Mouse (Mus musculus) erythroid progenitor cell, adult 5-6 weeks (primary cell): ENCODE measurements around the gene Ccdc89. TPM values are rescaled to one million over a fixed set of nuclear protein-coding genes. Genes with fewer than 3 reads are reported as not detected.

Source experiments
- ATAC-seq: replicated peaks from 2 replicates; pipeline ENCODE4 v1.8.0; 2016; ENCODE audit warnings: moderate number of reproducible peaks, mild to moderate bottlenecking, moderate TSS enrichment, inconsistent platforms; ENCODE audit not compliant: poor library complexity, low FRiP score, severe bottlenecking
- total RNA-seq, 2 experiments: library from RNA; stranded (forward) in 1 of 2; stranded (reverse) in 1 of 2; fragments of 150-400 nt in 1 of 2; fragments of 186-747, 209-891 nt in 1 of 2; gene quantifications; 2 replicates each; pipeline versions ENCODE4 v1.2.3 to v1.2.4; 2015 to 2017; ENCODE audit warnings: low replicate concordance in 2 of 2

Ccdc89 gene
- total RNA-seq (2015; ENCODE audit: low replicate concordance) (not detected in 2 replicates), total RNA-seq (2017; ENCODE audit: low replicate concordance) (not detected in 2 replicates)

DNA sequence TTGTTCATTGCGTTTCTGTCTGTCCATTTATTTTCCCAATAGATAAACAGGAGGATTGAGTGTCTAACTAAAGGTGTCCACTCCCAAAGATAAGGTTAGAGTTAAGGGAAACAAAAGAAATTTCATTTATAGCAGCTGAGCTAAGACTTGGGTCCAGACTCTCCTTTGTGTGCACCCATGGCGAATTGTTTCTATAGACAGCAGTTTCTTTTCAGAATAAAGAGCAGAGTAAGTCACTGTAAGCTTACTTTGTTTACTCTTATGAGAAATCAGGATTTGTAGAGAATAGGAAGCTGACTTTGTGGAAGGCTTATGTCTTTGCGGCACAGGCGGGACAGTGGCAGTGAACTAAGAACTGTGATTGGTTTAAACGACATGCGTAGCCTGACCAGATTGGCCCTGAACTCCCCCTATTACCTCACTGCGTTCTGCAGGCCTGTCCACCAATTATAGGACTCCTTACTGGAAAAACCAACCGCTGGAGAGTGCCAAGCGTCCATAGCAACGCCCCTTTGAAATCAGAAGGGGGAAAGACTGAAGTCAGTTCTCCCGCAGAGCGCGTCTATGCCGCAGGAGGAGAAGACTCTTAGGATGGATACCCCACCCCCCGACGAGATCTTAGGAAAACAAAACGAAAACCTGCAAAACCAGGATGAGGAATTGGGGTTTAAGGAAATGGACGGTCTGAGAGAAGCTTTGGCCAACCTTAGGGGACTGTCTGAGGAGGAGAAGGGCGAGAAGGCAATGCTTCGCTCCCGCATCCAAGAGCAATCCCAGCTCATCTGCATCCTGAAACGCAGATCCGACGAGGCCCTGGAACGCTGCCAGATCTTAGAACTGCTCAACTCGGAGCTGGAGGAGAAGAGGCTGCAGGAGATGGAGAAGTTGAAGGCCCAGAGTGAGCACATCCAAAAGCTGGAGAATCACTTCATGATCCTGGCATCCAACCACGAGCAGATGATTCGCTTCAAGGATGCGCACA is at the start of gene Ccdc89:
Ccdc89 (plus strand) TSS at position 558 of the 982 bp plus-strand sequence.
- no peak for ATAC-seq

GRCm38 (mm10) chr7:90384411-90384810 is 42.0 kb upstream of the Ccdc89 start:
- no peak for ATAC-seq

- no peak for ATAC-seq
Measured at GRCm38 (mm10) chr7:90386885-90387459, 39.4 kb upstream of the Ccdc89 start.

- ATAC-seq: no peak
Measured at GRCm38 (mm10) chr7:90389765-90390164, 36.6 kb upstream of the Ccdc89 start.

DNA sequence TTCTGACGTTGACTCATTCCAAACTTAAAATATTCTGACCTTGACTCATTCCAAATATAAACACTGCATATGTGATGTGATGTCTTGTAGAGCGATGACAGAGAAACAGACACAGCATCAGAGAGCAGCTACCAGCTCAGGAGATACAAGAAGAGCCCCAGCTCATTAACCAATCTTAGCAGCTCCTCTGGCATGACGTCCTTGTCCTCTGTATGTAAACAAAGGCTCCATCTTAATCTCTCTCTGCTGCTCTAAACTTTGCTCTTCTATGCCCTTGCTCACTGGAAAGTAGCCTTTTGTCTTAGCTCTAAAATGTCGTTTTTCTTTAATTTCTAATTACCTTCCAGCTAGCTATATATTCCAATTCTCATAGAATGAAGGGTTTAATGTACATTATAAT is 31.3 kb upstream of the Ccdc89 start:
- no peak for ATAC-seq

- no peak for ATAC-seq
Measured at GRCm38 (mm10) chr7:90395928-90396327, 30.4 kb upstream of the Ccdc89 start.

- no peak for ATAC-seq
Measured at GRCm38 (mm10) chr7:90409934-90410333, 16.4 kb upstream of the Ccdc89 start.

GRCm38 (mm10) chr7:90427006-90427405 is 629 bp downstream of the Ccdc89 start:
- no peak for ATAC-seq

DNA sequence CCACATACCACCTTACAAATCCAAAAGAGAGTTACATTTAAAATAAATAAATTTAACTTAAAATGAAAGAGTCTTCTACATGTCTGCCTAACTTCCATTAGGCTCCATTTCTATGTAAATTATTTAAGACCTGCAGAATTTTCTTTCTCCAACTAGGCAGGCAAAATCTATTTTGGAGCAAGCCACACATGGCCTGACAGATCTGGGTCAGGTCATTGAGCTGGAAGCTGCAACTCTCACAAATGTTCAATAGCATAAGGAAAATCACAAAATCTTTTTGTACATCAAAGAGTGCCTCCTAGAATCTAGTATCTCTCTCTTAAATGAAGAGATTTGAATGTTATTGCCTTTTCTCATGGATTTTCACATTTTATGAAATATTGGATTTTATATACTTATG is 5.8 kb downstream of the Ccdc89 start:
- no peak for ATAC-seq

GRCm38 (mm10) chr7:90440044-90440443 is 13.7 kb downstream of the Ccdc89 start:
- no peak for ATAC-seq

DNA sequence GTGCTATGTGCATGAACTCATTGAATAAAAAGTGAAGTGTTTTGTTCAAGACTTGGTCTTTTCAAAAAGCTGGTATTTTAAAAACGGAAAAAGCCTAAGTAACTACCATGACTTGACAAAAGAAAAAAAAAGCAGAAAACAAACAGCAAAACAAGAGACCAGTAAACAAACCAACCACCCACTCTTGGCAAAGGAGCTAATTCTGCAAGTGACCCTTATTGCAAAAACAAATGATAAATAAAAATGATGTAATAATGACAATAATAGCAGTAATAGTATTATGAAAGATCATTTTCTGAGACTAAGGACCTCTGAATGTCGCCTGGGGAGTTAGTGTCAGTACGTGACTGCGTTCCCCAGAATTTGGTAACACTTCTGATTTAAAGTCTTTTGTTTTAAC is 15.7 kb downstream of the Ccdc89 start:
- peak; percentile 16; the same call in 1 of the 2 replicates for ATAC-seq

DNA sequence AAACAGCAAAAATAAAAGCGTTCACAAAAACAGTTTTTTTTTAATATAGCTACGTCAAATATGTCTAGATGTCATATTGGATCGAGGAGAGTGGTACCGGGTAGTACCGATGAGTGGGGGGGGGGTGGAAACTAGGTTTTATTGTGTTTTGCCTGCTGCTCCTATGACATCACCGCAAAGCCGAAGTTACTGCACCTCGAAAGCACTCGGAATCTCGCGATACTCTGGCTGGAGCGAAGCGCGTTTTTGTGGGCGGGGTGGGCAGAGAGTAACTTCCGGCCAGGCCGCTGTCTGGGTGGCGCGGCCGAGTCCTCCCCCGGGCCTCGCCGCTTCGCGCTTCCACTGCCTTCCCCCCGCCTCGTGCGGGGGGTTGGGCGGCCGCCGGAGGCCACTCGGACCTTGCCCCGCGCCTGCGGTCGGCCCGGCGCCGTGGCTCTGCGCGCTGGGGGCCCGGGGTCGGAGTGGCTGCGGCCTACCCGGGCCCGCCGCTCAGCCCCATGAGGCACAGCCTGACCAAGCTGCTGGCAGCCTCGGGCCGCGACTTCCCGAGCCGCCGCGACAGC is 16.2 kb downstream of the Ccdc89 start, which contains the start of gene Crebzf:
Crebzf (plus strand) TSS at position 212 of the 563 bp plus-strand sequence.
- peak; percentile 92 for ATAC-seq

DNA sequence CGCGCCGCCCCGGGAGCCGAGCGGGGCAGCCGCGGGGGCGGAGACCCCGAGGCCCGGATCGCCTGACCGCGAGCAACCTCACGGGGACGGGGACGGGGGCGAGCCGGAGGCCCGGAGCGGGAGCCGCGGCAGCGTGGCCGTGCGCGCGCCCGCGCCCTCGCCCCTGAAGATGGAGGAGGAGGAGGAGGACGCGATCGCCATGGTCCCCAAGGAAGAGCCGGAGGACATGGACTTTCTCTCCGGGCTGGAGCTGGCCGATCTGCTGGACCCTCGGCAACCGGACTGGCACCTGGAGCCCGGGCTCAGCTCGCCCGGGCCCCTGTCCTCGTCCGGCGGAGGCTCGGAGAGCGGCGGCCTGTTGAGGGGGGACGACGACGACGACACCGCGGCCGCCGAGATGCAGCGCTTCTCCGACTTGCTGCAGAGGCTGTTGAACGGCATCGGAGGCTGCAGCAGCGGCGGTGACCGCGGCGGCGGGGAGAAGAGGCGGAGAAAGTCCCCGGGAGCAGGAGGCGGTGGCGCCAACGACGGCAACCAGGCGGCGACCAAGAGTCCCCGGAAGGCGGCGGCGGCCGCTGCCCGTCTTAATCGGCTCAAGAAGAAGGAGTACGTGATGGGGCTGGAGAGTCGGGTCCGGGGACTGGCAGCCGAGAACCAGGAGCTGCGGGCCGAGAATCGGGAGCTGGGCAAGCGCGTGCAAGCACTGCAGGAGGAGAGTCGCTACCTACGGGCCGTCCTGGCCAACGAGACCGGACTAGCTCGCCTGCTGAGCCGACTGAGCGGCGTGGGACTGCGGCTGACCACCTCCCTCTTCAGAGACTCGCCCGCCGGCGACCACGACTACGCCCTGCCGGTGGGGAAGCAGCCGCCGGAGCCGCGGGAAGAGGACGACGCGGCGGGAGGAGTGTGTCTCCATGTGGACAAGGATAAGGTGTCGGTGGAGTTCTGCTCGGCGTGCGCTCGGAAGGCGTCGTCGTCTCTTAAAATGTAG is 17.0 kb downstream of the Ccdc89 start:
- peak; percentile 72 for ATAC-seq

DNA sequence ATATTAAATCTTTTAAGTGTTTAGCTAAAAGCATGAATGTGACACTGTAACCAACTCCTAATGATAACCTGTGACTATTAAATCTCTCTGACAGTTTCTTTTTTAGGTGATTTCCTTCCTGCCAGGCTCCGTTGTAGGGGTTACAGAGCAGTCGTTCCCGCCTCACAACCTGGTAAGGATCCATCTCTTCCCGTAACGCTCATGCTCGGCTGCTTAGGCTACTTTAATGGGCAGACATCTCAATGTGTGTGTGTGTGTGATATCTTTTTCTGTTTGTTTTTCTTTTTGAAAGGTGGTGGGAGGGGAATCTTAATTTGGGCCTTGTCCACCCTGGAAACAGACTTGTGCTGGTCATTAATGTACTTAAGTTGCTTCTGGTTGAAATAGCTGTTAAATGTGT is 17.8 kb downstream of the Ccdc89 start:
- peak; percentile 40; the same call in 1 of the 2 replicates for ATAC-seq

- ATAC-seq: no peak
Measured at GRCm38 (mm10) chr7:90456149-90456844, 29.9 kb downstream of the Ccdc89 start.

DNA sequence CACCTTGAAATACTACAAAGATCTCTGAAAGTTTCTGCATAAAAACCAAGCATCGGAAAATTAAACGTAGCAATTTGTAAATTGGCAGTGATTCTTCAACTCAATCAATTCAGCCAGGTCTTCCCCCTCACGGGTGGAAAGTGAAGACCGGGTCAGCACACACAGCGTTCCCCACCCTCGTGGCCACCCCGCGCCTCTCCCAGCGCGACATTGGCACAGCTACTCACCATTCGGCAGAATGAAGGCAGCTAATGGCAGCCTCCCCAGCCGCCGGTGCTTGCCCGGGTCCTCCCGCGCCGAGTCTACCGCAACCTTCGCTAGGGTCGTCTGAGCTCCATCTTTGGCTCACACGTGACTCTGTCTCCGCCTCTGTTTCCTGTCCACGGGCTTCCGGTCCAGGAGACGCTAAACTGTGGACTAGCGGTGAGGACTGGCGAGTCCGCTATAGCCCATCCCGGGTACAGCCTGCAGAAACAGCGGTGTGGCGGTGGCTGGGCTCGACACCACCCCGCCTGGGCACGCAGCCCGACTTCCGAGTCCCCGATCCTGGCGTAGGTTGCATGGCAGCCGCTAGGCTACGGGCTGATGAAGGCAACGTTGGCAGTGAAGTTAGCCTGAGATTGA is 30.6 kb downstream of the Ccdc89 start, which contains the start of gene Tmem126a:
Tmem126a (minus strand) TSS at position 385 of the 624 bp plus-strand sequence.
- ATAC-seq: peak; percentile 96

- ATAC-seq: peak; percentile 28
Measured at GRCm38 (mm10) chr7:90457517-90457916, 31.1 kb downstream of the Ccdc89 start.

DNA sequence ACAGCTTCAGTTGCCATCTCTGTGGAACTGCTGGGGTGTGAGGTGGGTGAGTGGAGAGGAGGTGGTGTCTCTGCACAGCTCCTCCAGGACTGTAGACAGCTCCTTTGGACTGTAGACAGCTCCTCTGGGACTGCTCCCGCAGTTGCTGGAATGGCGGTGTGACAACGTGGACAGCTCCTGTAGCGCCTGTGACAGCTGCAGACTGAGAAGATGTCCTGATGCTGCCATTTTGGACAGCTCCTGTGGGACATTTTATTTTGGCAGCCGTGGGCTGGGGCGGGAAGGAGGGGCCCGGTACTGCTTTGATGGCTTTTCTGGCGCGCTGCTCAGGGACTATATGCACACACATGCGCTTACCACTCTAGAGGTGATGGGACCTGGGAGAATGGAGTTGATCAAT is 34.0 kb downstream of the Ccdc89 start:
- ATAC-seq: no peak
